Mouse (Mus musculus): ENCODE results near the gene Nsmce4a.

Nsmce4a gene

DNA sequence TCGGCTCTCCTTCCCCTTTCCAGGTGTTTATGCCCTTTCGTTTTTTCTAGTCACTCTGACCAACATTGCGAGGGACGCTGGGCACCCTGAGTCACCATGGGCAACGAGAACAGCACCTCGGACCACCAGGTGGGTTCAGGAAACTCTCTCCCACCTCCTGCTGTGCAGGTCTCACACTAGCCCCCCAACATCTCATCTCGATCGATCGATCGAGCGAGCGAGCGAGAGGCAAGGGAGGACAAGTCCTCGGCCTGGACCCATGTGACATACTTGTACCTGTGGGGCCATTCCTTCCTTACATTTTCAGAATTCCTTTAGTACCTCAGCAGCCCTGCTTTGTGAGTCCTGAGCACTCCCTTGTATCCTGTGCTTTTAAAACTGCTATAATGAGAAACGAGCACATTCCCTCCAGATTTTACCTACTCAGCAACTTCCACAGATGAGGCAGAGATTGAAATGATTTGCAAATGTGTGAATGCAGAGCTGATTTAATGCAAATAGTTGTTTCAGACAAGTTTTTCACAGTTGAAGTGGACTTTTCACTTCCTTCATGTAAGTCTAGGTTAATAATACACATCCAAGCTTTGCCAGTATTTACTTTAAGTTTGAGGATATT, 4.6 kb upstream of the Nsmce4a start, which contains the start of gene Tacc2:
Gene Tacc2 (plus strand): TSS at position 51 of the 616 bp plus-strand sequence.
- no peak for DNase-seq

- no peak for DNase-seq
Measured at GRCm38 (mm10) chr7:130576981-130577380, 4.1 kb upstream of the Nsmce4a start.

DNA sequence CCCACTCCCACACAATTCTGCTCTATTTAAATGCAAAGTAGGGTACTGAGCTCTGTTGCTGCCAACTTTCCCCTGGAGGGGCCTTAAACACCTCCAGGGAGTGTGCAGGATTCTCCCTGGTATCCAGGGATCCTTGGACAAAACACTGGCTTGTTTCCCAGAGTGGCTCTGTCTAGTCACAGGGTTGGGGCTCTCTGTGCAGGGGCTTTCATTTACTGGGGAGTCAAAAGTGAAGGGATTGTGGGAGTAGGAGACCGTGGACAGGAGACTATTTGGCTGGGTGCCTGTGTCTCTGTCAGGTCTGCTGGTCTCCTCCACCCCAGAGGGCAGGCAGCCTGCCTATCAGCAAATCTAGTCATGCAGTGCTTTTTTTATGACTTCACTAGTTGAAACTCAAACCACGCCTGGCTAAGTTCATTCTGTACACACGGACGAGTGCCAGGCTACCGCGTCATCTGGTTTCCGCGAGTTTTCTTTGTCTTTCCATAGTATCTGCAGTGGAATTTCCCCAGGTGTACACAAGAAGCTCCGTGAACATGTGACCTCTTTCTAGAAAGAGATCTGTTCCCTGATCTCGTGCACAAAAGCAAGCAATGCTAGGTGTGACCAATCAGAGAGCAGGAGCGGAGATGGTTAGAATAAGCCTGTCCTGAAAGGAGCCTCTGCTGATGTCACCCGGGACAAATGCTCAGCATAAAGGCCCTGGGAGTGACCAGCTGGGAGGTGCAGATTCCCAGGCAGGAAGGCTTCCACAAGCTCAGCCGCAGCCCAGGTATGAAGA, 1.5 kb upstream of the Nsmce4a start:
- no peak for DNase-seq

- DNase-seq = no peak
Measured at GRCm38 (mm10) chr7:130573746-130574145, 828 bp upstream of the Nsmce4a start.

DNA sequence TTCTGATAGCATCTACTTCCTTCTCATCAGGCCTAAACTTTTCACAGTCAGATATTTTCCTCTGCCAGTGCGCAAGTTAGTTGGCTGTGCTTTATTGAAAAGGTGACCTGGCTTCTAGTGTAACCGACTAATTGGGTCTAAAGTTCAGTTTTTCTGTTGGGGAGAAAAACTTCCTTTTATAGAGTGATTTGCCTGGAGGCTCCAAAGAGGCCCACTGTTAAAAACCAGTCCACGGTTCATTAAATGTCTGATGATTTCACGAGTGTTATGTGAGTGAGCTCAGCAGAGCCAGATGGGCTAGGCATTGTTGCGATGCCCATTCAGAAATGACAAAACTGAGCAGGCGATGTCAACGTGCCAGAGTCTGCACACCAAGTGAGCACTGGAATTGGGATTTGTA, 2.4 kb downstream of the Nsmce4a start:
- DNase-seq = no peak

DNA sequence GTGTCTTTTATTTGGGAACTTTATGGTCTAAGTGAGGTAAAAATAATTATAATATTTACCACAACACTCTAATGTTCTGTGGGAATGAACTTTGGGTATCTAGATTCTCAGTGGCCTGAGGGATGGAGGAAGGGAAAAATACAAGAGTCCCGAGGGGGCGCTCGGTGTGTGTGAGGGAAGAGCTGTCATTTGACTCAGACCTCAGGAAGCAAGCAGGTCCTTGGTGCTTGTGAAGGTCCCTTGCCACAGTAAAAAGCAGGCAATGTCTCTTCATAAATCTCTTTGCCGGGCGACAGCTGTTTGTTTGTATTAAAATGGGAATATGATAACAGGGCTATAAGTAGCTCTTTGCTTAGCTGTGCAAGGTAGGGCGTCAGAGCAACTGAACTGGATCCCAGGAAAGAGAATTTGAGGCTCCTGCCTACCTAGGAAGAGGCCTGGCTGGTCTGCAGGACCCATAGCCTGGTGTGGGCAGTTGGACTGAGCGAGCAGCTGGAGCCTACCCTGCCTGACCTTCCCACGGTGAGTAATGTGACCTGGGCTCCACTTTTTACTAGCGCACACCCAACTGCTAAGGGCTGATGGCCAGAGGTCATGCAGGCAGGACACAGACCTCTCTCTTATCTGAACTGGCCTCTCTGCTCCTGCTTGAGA, 4.0 kb downstream of the Nsmce4a start:
- no peak for DNase-seq

DNA sequence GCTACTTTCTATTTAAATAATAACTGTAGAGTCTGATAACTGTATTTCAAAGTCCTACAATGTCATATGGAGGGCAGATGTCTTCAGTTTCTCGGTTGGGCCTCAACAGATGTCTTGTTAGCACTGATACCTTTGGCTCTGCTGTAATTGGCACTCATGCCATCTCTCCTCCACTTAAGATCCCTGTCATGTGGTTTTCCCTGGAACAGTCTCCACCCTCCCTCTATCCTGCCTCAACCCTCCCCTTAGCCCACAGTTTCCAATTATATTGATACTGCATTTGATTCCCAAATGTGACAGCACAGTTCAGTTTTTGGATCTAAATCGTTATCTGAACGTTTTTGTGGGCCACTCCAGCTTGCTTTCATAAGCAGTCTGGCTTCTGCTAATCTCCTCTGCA, 8.3 kb downstream of the Nsmce4a start:
- no peak for DNase-seq

- DNase-seq = no peak
Measured at GRCm38 (mm10) chr7:130563880-130564279, 9.0 kb downstream of the Nsmce4a start.

GRCm38 (mm10) chr7:130563276-130563675, 9.6 kb downstream of the Nsmce4a start:
- no peak for DNase-seq

DNA sequence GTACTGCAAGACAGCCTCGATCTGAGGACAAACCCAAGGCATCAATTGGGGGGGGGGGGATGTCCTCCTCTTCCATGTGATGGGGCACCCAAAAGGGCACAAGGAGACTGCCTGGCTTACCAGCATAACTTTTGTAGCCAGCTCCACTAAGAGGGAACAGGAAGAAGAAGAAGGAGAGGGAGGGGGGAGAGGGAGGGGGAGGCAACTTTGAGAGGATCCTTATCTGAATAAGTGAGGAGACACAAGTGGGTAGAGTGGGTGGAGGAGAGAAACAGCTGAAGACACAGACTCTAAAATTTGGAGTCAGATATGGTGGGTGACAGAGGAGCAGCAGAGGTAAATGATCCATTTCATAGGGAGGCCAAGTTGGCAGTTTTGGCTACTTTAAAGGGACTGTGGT, 12.0 kb downstream of the Nsmce4a start:
- DNase-seq = no peak

DNA sequence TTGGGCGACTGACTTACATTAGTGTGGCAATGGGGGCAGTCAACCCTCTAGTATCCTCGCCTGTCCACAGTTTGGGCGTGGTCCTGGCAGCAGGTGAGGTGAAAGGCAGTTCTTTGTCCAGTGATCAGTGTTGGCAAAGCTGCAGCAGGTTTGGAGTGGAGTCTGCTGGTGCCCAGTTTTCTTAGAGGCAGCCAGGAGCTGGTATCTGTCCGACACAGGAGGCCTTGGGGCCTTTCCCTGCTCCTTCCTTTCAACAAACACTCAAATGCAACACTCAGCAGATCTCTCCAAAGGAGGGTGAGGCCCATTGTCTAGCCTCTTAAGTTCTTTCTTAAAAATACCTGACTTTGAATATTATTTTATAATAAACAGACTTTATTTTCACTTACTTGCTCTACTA, 14.3 kb downstream of the Nsmce4a start:
- DNase-seq = no peak

- DNase-seq = no peak
Measured at GRCm38 (mm10) chr7:130555597-130555996, 17.3 kb downstream of the Nsmce4a start.

DNA sequence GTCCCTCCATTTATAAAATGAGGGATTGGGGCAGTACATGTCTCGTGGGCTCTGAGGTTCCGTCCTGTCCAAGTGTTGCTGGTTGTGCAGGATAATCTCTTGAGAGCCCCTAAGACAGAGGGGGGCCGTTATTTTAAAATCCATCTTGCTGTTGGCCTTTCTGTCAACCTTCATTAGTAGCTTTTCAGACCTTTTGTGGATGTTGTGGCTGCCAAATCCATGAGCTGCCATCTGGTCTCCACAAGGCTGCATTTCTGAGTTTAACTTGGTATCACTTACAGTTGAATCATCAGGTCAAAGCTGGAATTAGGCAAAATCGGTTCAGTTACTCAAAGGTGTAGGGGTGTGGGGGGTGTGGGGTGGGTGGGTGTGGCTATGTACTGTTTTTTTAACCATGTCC, 19.6 kb downstream of the Nsmce4a start:
- peak; percentile 58 for DNase-seq

DNA sequence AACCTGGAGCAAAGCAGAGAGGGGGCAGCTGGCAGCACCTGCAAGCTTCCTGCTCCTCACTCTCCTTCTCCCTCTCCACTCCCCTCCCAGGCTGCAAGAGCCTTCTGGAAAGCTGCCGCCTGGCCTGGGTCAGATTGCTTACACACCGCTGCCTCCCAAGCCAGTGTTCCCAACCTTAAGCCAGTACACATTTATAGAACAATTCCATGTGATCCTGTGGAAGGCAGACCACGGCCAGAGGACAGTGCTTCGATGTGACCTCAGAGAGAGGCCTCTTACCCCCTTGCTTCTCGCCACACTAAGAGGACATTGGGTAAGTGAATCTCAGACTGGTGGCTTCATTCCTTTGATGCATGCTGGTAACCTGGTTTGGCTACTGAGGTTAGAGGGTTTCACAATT, 20.1 kb downstream of the Nsmce4a start:
- DNase-seq = peak; percentile 75

GRCm38 (mm10) chr7:130547635-130548175, 25.2 kb downstream of the Nsmce4a start:
- DNase-seq = no peak

DNA sequence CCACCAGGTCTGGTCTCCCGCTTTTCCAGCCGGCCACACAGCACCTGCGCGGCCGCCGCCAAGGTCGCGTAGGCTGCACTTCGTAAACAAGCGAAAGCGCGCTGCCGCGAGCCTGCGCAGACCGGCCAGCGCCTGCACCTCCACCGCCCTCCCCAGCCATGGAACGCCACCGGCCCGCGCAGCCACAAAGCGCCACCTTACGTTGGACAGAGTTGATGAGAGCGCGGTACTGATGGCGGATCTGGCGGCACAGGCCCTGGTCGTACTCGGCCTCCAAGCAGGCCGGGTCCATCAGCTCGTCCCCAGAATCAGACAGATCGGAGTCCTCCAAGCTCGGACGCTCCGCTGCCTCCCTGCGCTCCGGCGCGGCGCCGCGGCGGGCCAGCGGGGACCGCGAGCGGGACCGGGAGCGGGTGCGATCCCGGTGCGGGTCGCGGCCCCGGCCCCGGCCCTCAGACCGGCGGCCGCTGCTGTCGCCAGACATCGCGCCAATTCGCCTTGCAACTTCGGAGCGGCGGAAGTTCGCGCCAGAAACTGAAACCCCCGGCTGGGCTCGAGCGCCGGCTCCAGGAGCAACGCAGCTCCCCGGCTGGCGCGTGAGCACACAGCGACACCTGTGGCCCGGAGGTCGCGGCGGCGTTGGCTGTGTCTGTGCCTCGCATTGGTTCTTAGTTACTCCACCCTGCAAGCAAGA, 26.0 kb downstream of the Nsmce4a start:
- peak; percentile 90 for DNase-seq

GRCm38 (mm10) chr7:130546421-130546790, 26.5 kb downstream of the Nsmce4a start:
- DNase-seq = no peak

DNA sequence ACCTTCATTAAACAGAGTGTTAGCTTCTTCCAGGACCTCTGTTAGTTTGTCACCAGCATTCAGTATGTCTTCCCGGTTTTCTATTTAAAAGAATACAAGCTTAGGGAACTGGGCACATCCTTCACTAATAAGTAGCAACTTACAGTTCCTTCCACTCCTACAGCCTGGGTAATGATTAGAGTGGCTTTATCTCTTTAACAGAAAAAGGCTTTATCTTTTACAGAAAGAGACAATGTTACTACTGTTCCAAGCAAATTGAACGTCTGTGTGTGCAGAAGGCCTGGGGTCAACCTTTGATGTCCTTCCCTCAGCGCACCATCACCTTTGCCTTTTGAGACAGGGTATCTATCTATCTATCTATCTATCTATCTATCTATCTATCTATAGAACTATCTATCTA, 27.0 kb downstream of the Nsmce4a start:
- DNase-seq = no peak

DNA sequence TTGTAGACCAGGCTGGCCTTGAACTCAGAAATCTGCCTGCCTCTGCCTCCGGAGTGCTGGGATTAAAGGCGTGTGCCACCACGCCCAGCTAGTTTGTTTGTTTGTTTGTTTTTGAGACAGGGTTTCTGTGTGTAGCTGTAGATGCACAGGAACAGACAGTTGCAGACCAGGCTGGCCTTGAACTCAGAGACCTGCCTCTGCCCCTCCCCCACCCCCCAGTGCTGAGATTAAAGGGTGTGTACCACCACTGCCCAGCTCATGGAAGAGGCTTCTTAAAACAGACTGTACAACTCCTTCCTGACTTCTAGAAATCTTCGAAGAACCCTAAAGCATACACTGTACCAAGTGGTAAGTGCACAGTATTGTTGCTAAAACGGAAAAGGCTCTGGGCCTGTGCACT, 27.5 kb downstream of the Nsmce4a start:
- no peak for DNase-seq

DNA sequence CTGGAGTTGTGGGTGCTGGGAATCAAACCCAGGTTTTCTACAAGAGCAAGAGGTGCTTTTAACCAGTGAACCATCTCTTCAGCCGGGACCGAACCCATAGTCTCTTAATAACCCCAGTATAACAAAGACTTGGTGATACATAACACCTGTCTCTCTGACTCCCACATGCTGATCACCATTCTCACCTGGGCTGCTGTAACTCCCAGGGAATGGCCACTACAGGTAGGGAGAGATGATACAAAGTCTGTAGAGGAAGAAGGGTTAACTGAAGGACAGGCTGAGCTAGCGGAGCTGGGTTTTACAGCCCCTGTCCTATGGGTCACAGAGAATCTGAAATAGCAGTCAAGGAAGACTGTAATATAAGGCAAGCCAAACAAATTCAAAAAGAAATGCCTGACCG, 29.7 kb downstream of the Nsmce4a start:
- DNase-seq = no peak

DNA sequence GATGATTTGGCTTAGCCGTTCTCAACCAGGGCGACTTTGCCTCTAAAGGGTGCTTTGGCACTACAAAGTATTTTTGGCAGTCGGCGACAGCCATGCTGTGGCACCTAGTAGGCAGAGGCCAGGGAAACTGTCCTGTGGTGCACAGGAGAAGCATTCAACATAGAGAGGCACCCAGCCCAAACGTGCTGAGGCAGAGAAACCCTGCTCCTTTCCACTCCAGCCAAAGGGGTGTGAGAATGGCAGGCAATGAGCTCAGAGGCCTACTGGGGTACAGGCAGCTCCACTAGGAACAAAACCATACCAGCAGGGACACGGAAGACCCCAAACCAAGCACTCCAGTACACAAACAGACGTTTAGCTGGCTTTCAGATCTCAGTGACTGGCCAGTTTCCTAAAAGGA, 32.7 kb downstream of the Nsmce4a start:
- DNase-seq = no peak

- no peak for DNase-seq
Measured at GRCm38 (mm10) chr7:130537068-130537467, 35.9 kb downstream of the Nsmce4a start.

DNA sequence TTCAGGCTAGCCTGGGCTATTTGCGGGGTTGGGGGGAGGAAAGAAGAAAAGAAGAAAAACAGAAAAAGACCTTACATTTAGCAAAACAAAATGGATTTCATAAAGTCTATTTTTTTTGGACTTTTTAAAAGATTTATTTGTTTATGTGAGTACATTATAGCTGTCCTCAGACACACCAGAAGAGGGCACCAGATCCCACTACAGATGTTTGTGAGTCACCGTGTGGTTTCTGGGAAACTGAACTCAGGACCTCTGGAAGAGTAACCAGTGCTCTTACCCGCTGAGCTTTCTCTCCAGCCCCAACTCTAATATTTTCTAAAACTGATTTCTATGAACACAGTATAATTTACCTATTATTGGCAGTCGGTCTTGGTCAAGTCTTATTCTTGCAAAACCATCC, 37.7 kb downstream of the Nsmce4a start:
- DNase-seq = no peak

All from cerebellum, adult 11 months (tissue).